Mouse (Mus musculus): ENCODE data around the gene Evx1. TPM values are rescaled to one million over a fixed set of nuclear protein-coding genes. Genes with fewer than 3 reads are reported as not detected.

Gene Evx1
- polyA plus RNA-seq, 1 experiment from 2014 or later = 1.5 TPM

DNA sequence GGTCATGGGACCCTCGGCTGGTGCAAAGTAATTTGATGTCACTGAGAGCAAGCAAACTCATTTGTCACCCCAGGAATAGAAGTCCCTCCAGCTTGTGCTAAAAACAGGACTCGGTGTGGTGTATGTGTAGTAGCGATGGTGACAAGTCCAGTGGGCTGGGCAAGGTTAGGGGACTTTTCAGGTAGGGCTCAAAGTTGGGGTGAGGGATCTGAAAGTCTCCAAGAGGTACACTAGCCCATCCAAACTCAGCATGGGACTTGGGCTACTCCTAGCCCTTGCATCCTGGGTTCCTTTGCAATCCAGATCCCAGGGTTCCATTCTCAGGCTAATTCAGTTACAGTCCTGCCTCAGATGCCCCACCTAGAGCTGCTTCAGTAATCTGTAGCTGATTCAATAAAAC lies 44.5 kb upstream of the Evx1 start:
- H3K4me2 ChIP-seq (ENCODE audit: low read length) = no peak overlapping the region
- WGBS = 0% methylated on average over 3 of the region's 3 CpGs
- no peak overlapping the region for H3K4me3 ChIP-seq (ENCODE audit: low read length)
- peaks cover 83% of the 10 kb centered on the region for H3K27me3 ChIP-seq (replicated peaks; ENCODE audit: control insufficient read depth, insufficient read depth, low read length)
- ATAC-seq = no peak
- H3K9me3 ChIP-seq (ENCODE audit: control insufficient read depth, low read length) = no peaks in the 10 kb centered on the region
- H3K27ac ChIP-seq (ENCODE audit: low read depth, low read length) = no peak overlapping the region
- H3K4me1 ChIP-seq (ENCODE audit: control insufficient read depth, insufficient read depth, low read depth, low read length) = peaks cover 2% of the 10 kb centered on the region
- H3K36me3 ChIP-seq (ENCODE audit: control insufficient read depth, insufficient read depth, low read length) = no peaks in the 10 kb centered on the region
- H3K9ac ChIP-seq (ENCODE audit: low read depth, low read length) = no peak overlapping the region

DNA sequence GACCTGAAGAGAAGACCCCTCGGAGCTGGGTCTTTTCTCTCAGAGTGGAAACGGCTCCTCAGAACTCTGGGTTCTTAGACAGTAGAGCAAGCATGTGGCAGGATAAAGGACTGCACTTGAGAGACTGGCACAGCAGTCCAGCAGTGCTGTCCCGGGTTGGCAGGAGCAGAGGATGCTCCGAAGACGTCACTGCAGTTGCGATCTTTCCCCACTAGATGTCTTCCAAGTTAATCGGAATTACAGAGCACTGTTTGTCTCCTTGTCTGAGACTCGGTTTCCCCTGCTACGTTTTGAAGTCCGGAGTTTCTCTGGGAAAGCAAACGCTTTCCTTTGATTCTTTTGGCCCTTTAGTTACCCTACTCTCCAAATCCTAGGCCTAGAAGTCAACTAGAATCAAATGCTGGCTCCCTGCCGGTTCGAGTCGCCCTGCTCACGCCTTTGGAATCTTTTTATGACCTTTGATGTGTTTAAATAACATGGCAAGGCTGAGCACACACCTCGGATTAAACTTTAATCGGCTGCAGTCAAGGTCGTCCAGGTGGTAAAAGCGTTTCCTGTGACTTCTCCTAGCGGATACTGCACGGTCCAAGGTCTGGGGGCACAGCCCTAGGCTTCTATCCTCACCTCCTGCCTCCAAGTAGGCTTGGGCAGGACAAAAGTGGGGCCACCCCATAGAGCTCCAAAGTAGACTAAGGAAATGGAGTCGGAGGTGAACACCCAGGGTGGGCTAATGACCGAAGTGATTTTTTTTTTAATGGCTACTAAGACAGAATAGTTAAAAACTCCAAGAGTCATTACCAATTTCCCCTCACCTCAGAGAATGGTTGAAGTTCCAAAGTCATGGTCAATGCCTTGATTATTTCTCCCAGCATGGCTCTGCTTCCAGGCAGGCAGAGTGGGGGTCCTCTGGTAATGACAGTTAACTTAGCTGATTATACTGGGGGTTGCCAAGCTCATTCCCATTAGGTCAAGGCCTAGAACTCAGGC lies 42.5 kb upstream of the Evx1 start:
- Histone ChIP-seq H3K27me3 (replicated peaks; ENCODE audit: control insufficient read depth, insufficient read depth, low read length) (peaks cover 75% of the 10 kb centered on the region), H3K36me3 (ENCODE audit: control insufficient read depth, insufficient read depth, low read length) (no peaks in the 10 kb centered on the region), H3K27ac (ENCODE audit: low read depth, low read length) (no peak overlapping the region), H3K4me2 (ENCODE audit: low read length) (no peak overlapping the region), H3K4me1 (ENCODE audit: control insufficient read depth, insufficient read depth, low read depth, low read length) (peaks cover 2% of the 10 kb centered on the region), H3K9me3 (ENCODE audit: control insufficient read depth, low read length) (no peaks in the 10 kb centered on the region), H3K4me3 (ENCODE audit: low read length) (no peak overlapping the region), H3K9ac (ENCODE audit: low read depth, low read length) (no peak overlapping the region)
- ATAC-seq = peak; percentile 70; the same call in 1 of the 2 replicates
- 5% methylated on average over 23 of the region's 23 CpGs for WGBS

DNA sequence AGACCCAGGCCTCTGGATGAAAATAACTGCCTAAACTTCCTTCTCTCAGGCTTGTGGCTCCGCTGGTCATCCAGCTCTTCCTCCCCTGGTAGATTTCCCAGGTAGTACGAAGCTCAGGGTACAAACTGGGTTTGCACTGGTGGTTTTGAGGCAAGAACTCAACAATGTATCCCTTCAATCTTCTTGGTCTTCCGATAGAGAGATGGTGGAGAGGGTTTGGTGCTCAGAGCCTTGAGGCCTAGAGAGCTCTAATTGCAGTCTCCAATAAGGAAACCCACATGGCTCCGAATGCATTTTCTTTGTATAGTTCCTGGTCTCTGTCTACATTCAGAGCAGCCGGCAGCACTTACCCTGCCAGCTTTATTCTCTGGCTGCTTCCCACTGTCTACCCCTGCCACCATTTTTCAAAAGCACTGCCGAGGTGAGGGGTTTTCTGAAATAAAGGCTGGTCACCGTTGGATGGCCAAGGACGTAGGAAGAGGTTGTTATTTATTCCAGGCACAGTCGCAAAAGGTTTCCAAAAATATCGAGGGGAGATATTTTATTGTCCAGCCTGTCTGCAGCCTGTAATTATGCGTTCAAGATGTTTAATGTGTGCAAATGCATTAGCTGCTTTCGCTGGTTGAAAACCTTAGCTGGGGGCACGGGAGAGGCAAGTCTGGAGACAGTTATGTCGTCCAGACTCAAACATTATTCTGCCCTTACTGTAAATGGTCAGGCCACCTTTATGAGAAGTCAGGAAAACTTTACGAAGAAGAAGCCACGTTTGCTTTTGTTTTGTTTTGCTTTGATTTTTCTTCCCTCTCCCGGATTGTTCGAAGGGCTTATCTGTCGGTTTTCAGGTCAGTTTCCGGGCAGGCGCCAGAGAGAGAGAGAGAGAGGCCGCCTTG lies 40.3 kb upstream of the Evx1 start:
- Histone ChIP-seq H3K4me2 (ENCODE audit: low read length) (no peak overlapping the region), H3K4me3 (ENCODE audit: low read length) (no peak overlapping the region), H3K27me3 (replicated peaks; ENCODE audit: control insufficient read depth, insufficient read depth, low read length) (peaks cover 83% of the 10 kb centered on the region), H3K27ac (ENCODE audit: low read depth, low read length) (no peak overlapping the region), H3K9me3 (ENCODE audit: control insufficient read depth, low read length) (no peaks in the 10 kb centered on the region), H3K9ac (ENCODE audit: low read depth, low read length) (no peak overlapping the region), H3K36me3 (ENCODE audit: control insufficient read depth, insufficient read depth, low read length) (no peaks in the 10 kb centered on the region), H3K4me1 (ENCODE audit: control insufficient read depth, insufficient read depth, low read depth, low read length) (peaks cover 2% of the 10 kb centered on the region)
- no peak for ATAC-seq
- 4% methylated on average over 22 of the region's 22 CpGs for WGBS

- Histone ChIP-seq H3K4me1 (ENCODE audit: control insufficient read depth, insufficient read depth, low read depth, low read length) (peaks cover 2% of the 10 kb centered on the region), H3K9ac (ENCODE audit: low read depth, low read length) (no peak overlapping the region), H3K9me3 (ENCODE audit: control insufficient read depth, low read length) (no peaks in the 10 kb centered on the region), H3K27ac (ENCODE audit: low read depth, low read length) (no peak overlapping the region), H3K4me3 (ENCODE audit: low read length) (no peak overlapping the region), H3K36me3 (ENCODE audit: control insufficient read depth, insufficient read depth, low read length) (no peaks in the 10 kb centered on the region), H3K27me3 (replicated peaks; ENCODE audit: control insufficient read depth, insufficient read depth, low read length) (peaks cover 77% of the 10 kb centered on the region), H3K4me2 (ENCODE audit: low read length) (no peak overlapping the region)
- WGBS = 3% methylated on average over 22 of the region's 22 CpGs
- ATAC-seq = no peak
Observed at GRCm38 (mm10) chr6:52273656-52274280, 39.5 kb upstream of the Evx1 start.

DNA sequence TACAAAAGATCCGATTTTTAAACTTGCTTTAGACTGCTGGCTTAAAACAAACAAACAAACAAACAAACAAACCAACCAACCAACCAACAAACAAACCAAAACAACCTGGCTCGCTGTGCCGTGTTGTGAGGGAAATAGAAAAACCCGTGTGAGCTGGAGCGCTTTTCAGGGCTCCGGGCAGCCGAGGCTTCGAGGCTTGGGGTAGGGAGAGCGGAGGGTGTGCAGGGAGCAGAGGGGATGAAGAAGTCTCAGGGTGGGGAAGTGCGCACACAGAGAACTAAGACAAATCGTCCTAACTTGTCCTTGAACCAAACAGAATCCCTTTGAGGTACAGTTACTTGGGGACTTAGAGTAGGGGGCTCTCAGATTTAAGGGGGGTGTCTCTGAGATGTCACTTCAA lies 38.7 kb upstream of the Evx1 start:
- Histone ChIP-seq H3K4me3 (ENCODE audit: low read length) (no peak overlapping the region), H3K4me1 (ENCODE audit: control insufficient read depth, insufficient read depth, low read depth, low read length) (peaks cover 2% of the 10 kb centered on the region), H3K9me3 (ENCODE audit: control insufficient read depth, low read length) (no peaks in the 10 kb centered on the region), H3K27me3 (replicated peaks; ENCODE audit: control insufficient read depth, insufficient read depth, low read length) (peaks cover 71% of the 10 kb centered on the region), H3K27ac (ENCODE audit: low read depth, low read length) (no peak overlapping the region), H3K9ac (ENCODE audit: low read depth, low read length) (no peak overlapping the region), H3K36me3 (ENCODE audit: control insufficient read depth, insufficient read depth, low read length) (no peaks in the 10 kb centered on the region), H3K4me2 (ENCODE audit: low read length) (no peak overlapping the region)
- under 1% methylated on average over 11 of the region's 11 CpGs for WGBS
- ATAC-seq = no peak

DNA sequence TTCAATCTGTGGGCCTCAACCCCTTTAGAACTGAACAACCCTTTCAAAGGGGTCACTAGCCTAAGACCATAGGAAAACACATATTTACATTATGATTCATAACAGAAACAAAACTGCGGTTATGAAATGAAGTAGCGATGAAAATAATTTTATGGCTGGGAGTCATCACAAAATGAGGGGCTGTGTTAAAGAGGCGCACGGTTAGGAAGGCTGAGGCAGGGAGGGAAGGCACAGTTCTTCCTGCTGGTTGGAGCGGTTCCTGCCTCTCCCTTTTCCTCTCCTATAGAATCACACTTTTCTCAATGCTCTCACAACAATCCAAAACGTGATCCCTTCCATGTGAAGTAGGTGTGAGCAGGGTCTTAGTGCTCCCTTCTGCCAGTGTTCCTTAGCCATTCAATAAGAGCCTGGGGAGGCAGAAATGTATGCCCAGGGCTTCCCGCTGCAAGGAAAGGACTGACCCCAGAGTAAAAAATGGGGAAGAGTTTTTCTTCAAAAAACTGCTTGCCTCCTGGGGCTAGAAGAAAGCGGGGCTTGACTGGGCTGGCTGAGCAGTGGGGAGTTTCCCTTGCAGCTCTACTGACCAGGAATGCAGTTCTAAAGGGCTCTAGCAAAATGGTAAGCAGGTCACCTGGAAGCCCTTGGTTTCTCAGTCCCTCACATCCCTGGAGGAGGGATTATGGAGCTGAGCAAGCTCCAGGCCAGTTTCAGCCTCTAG lies 37.6 kb upstream of the Evx1 start:
- no peak overlapping the region for H3K4me2 ChIP-seq (ENCODE audit: low read length)
- H3K36me3 ChIP-seq (ENCODE audit: control insufficient read depth, insufficient read depth, low read length) = no peaks in the 10 kb centered on the region
- no peak overlapping the region for H3K9ac ChIP-seq (ENCODE audit: low read depth, low read length)
- no peak for ATAC-seq
- H3K27ac ChIP-seq (ENCODE audit: low read depth, low read length) = no peak overlapping the region
- H3K4me3 ChIP-seq (ENCODE audit: low read length) = no peak overlapping the region
- H3K27me3 ChIP-seq (replicated peaks; ENCODE audit: control insufficient read depth, insufficient read depth, low read length) = peaks cover 64% of the 10 kb centered on the region
- no peaks in the 10 kb centered on the region for H3K9me3 ChIP-seq (ENCODE audit: control insufficient read depth, low read length)
- peaks cover under 1% of the 10 kb centered on the region; the same call in 1 of the 2 replicates for H3K4me1 ChIP-seq (ENCODE audit: control insufficient read depth, insufficient read depth, low read depth, low read length)
- WGBS = 8% methylated on average over 8 of the region's 8 CpGs

DNA sequence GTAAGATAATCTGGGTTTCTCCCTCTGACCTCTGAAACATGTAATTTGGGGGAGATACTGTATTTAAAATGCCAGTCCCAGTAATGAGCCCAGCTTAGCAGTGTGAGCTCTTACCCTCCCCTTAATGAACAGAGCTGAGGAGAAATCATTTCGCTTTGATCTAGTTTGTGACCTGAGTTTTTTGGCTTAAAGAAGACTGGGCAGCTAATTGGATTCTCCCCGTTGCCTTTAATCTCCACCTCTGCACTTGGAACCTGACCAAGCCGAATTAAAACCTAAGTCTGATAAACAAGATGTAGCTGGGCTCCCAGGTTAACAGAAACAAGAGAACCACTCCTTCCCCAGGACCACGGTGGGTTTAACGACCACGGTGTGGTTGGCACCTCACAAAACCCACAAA lies 36.9 kb upstream of the Evx1 start:
- Histone ChIP-seq H3K4me1 (ENCODE audit: control insufficient read depth, insufficient read depth, low read depth, low read length) (no peaks in the 10 kb centered on the region), H3K9ac (ENCODE audit: low read depth, low read length) (no peak overlapping the region), H3K27me3 (replicated peaks; ENCODE audit: control insufficient read depth, insufficient read depth, low read length) (peaks cover 63% of the 10 kb centered on the region), H3K9me3 (ENCODE audit: control insufficient read depth, low read length) (no peaks in the 10 kb centered on the region), H3K4me3 (ENCODE audit: low read length) (no peak overlapping the region), H3K36me3 (ENCODE audit: control insufficient read depth, insufficient read depth, low read length) (no peaks in the 10 kb centered on the region), H3K4me2 (ENCODE audit: low read length) (no peak overlapping the region), H3K27ac (ENCODE audit: low read depth, low read length) (no peak overlapping the region)
- ATAC-seq = no peak
- 3% methylated on average over 6 of the region's 6 CpGs for WGBS

GRCm38 (mm10) chr6:52276920-52277319 lies 36.4 kb upstream of the Evx1 start:
- H3K9me3 ChIP-seq (ENCODE audit: control insufficient read depth, low read length) = no peaks in the 10 kb centered on the region
- ATAC-seq = no peak
- H3K9ac ChIP-seq (ENCODE audit: low read depth, low read length) = no peak overlapping the region
- no peak overlapping the region for H3K4me3 ChIP-seq (ENCODE audit: low read length)
- H3K4me1 ChIP-seq (ENCODE audit: control insufficient read depth, insufficient read depth, low read depth, low read length) = no peaks in the 10 kb centered on the region
- no peaks in the 10 kb centered on the region for H3K36me3 ChIP-seq (ENCODE audit: control insufficient read depth, insufficient read depth, low read length)
- WGBS = 8% methylated on average over 5 of the region's 5 CpGs
- H3K4me2 ChIP-seq (ENCODE audit: low read length) = no peak overlapping the region
- H3K27me3 ChIP-seq (replicated peaks; ENCODE audit: control insufficient read depth, insufficient read depth, low read length) = peaks cover 58% of the 10 kb centered on the region
- no peak overlapping the region for H3K27ac ChIP-seq (ENCODE audit: low read depth, low read length)

All from hindbrain, embryonic 16.5 days (tissue).